Mouse (Mus musculus): ENCODE data around the gene Plpp7. TPM values are rescaled to one million over a fixed set of nuclear protein-coding genes. Genes with fewer than 3 reads are reported as not detected.

Gene Plpp7
- polyA plus RNA-seq, 1 experiment from 2014 or later: 2.5 TPM

DNA sequence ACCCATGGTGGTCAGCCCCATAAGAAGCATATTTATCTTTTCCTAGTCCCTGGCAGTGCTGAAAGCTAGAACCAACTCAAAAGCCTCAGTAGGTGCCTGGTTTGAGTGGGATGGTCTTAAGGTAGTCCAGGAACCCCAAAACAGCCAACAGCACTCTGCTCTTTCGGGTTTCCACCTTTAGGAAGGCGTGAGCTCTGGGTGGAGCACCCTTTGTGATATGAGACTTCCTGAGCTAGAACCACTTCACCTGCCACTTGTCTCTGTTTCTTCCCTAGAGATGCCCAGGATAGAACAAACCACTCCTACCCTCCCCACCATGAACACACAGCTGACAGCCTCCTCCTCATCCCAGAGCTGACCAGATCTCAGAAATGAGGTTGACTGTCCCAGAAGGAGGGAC is 38.0 kb upstream of the Plpp7 start:
- no peaks in the 10 kb centered on the region for H3K27me3 ChIP-seq (ENCODE audit: insufficient read depth, low read length)
- H3K4me2 ChIP-seq: no peak overlapping the region
- DNase-seq (no peak), ATAC-seq (ENCODE audit: insufficient read depth) (no peak)
- H3K4me1 ChIP-seq (ENCODE audit: insufficient read depth): no peaks in the 10 kb centered on the region
- no peak overlapping the region for H3K9ac ChIP-seq
- peaks cover 9% of the 10 kb centered on the region for H3K36me3 ChIP-seq (ENCODE audit: insufficient read depth)
- WGBS: 64% methylated on average over 2 of the region's 2 CpGs
- H3K4me3 ChIP-seq (ENCODE audit: low read depth, low read length): no peak overlapping the region
- no peak overlapping the region for H3K27ac ChIP-seq (ENCODE audit: low read depth)
- TF ChIP-seq CTCF (IDR thresholded peaks at IDR 0.05; ENCODE audit: low read depth): no peak
- no peaks in the 10 kb centered on the region for H3K9me3 ChIP-seq (ENCODE audit: low read depth, low read length)

DNA sequence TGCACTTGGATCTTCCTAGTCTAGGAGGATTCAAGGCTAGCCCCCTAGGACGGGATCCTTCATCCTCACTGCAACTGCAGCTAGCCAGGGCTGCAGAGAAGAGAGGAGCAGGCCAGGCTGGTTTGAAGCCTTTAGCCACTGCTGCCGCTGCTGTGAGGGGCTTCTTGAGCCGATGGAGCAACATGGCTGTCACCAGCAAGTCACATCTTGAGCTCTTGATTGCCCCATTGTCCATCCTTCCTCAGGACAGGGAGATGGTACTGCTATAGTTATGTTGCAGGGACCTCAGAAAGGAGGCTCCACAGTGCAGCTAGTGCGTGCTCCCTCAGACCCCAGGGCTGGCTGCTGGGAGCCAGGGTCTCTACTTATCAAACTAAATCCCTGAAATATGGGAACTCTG is 37.5 kb upstream of the Plpp7 start:
- H3K9ac ChIP-seq: no peak overlapping the region
- 68% methylated on average over 4 of the region's 4 CpGs for WGBS
- ATAC-seq (ENCODE audit: insufficient read depth) (no peak), DNase-seq (no peak)
- H3K27me3 ChIP-seq (ENCODE audit: insufficient read depth, low read length): no peaks in the 10 kb centered on the region
- H3K27ac ChIP-seq (ENCODE audit: low read depth): no peak overlapping the region
- H3K4me1 ChIP-seq (ENCODE audit: insufficient read depth): no peaks in the 10 kb centered on the region
- no peak overlapping the region for H3K4me3 ChIP-seq (ENCODE audit: low read depth, low read length)
- H3K9me3 ChIP-seq (ENCODE audit: low read depth, low read length): no peaks in the 10 kb centered on the region
- peaks cover 6% of the 10 kb centered on the region for H3K36me3 ChIP-seq (ENCODE audit: insufficient read depth)
- TF ChIP-seq CTCF (IDR thresholded peaks at IDR 0.05; ENCODE audit: low read depth): no peak
- H3K4me2 ChIP-seq: no peak overlapping the region

DNA sequence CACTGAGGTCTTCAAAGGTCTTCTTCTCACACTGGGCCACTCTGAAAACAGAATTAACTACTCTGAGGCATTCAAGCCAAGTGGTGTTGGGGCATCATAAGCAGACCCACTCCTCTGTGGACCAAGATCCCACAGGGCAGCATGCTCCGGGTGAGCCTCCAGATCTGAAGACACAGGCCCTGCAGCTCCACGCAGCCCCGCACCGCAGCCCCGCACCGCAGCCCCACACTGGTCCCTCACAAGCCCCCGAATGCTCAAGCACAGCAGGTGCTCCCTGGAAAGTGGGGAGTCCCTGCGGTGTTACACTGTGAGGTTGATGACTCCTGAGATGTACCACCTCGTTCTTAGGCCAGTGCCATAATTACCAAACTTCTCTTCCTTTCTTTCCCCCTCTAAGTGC is 37.1 kb upstream of the Plpp7 start:
- peaks cover 6% of the 10 kb centered on the region for H3K36me3 ChIP-seq (ENCODE audit: insufficient read depth)
- ATAC-seq (ENCODE audit: insufficient read depth): no peak
- H3K4me2 ChIP-seq: no peak overlapping the region
- no peaks in the 10 kb centered on the region for H3K4me1 ChIP-seq (ENCODE audit: insufficient read depth)
- TF ChIP-seq CTCF (IDR thresholded peaks at IDR 0.05; ENCODE audit: low read depth): no peak
- 76% methylated on average over 9 of the region's 9 CpGs for WGBS
- no peaks in the 10 kb centered on the region for H3K27me3 ChIP-seq (ENCODE audit: insufficient read depth, low read length)
- H3K4me3 ChIP-seq (ENCODE audit: low read depth, low read length): no peak overlapping the region
- H3K27ac ChIP-seq (ENCODE audit: low read depth): no peak overlapping the region
- no peaks in the 10 kb centered on the region for H3K9me3 ChIP-seq (ENCODE audit: low read depth, low read length)
- H3K9ac ChIP-seq: no peak overlapping the region
- DNase-seq: no peak

DNA sequence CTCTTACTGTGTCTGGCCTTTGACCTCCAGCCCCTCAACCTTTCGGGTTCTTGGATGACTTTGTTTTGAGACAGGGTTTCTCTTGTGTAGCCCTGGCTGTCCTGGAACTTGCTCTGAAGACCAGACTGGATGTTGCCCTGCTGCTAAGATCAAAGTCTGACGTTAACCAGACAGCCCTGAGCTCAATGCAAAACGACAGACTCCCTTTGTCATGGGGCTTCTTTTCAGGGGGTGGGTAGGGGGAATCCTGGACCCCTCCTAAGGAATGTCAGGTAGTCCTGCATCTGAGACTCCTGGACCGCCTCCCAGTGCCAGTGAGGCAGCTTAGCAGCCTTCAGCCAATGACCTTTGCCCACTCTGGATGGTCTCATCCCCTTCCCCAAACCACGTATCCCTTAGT is 36.6 kb upstream of the Plpp7 start:
- no peaks in the 10 kb centered on the region for H3K27me3 ChIP-seq (ENCODE audit: insufficient read depth, low read length)
- no peak for TF ChIP-seq CTCF (IDR thresholded peaks at IDR 0.05; ENCODE audit: low read depth)
- no peak for DNase-seq
- H3K9me3 ChIP-seq (ENCODE audit: low read depth, low read length): no peaks in the 10 kb centered on the region
- ATAC-seq (ENCODE audit: insufficient read depth): no peak
- H3K36me3 ChIP-seq (ENCODE audit: insufficient read depth): peaks cover 2% of the 10 kb centered on the region
- no peak overlapping the region for H3K4me2 ChIP-seq
- no peaks in the 10 kb centered on the region for H3K4me1 ChIP-seq (ENCODE audit: insufficient read depth)
- H3K4me3 ChIP-seq (ENCODE audit: low read depth, low read length): no peak overlapping the region
- WGBS: 32% methylated on average over 5 of the region's 5 CpGs
- no peak overlapping the region for H3K9ac ChIP-seq
- H3K27ac ChIP-seq (ENCODE audit: low read depth): no peak overlapping the region

DNA sequence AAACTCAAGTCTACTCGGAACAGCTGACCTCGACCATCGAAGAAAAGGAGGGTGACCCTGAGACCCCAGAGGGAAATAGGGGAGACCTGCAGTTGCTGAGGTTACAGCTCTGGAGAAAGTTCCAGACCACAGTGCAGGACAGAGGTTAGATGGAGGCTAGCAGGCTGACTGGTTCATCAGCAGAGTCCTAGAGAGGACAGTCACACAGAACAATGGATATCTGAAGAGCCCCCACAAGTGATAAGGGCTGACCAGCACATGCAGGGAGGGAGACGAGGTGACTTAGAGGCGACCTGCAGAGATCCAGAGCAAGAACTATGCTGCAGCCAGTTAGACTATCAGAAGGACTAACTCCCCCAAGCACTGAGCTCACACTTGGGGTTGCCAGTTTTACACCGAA is 35.7 kb upstream of the Plpp7 start:
- no peaks in the 10 kb centered on the region for H3K27me3 ChIP-seq (ENCODE audit: insufficient read depth, low read length)
- no peaks in the 10 kb centered on the region for H3K9me3 ChIP-seq (ENCODE audit: low read depth, low read length)
- H3K27ac ChIP-seq (ENCODE audit: low read depth): no peak overlapping the region
- DNase-seq (no peak), ATAC-seq (ENCODE audit: insufficient read depth) (no peak)
- no peak overlapping the region for H3K4me2 ChIP-seq
- no peak overlapping the region for H3K9ac ChIP-seq
- no peak for TF ChIP-seq CTCF (IDR thresholded peaks at IDR 0.05; ENCODE audit: low read depth)
- 63% methylated on average over 6 of the region's 6 CpGs for WGBS
- H3K4me1 ChIP-seq (ENCODE audit: insufficient read depth): no peaks in the 10 kb centered on the region
- no peaks in the 10 kb centered on the region for H3K36me3 ChIP-seq (ENCODE audit: insufficient read depth)
- no peak overlapping the region for H3K4me3 ChIP-seq (ENCODE audit: low read depth, low read length)

DNA sequence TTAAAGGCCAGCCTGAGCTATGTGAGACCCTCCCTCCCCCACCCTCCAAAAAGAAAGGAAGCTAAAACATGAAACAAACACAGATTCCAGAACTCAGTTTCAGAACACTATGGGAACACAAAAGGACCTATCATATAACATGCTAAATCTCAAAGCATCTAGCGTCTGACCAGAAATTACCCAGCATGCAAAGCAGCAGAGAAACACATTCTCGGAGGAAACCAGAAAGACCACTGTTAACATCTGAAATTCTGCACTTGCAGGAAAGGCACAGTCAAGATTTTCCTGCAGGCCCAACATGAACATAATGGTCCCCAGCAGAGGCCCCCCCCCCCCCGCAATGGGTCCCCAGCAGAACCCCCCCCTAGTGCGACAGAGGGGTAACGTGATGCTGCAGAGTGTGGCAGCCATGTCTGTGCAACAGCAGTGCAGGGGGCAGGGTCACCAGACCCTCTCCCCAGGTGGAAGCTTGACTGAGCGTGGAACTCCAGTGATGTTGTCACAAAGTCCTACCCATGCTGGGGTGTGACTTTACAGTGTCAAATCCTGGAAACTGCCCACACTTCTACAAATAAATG is 35.0 kb upstream of the Plpp7 start:
- DNase-seq: no peak
- no peaks in the 10 kb centered on the region for H3K9me3 ChIP-seq (ENCODE audit: low read depth, low read length)
- no peak for TF ChIP-seq CTCF (IDR thresholded peaks at IDR 0.05; ENCODE audit: low read depth)
- H3K4me2 ChIP-seq: no peak overlapping the region
- H3K9ac ChIP-seq: no peak overlapping the region
- no peaks in the 10 kb centered on the region for H3K4me1 ChIP-seq (ENCODE audit: insufficient read depth)
- H3K4me3 ChIP-seq (ENCODE audit: low read depth, low read length): no peak overlapping the region
- WGBS: 50% methylated on average over 6 of the region's 6 CpGs
- no peak for ATAC-seq (ENCODE audit: insufficient read depth)
- H3K27ac ChIP-seq (ENCODE audit: low read depth): no peak overlapping the region
- no peaks in the 10 kb centered on the region for H3K27me3 ChIP-seq (ENCODE audit: insufficient read depth, low read length)
- H3K36me3 ChIP-seq (ENCODE audit: insufficient read depth): no peaks in the 10 kb centered on the region

DNA sequence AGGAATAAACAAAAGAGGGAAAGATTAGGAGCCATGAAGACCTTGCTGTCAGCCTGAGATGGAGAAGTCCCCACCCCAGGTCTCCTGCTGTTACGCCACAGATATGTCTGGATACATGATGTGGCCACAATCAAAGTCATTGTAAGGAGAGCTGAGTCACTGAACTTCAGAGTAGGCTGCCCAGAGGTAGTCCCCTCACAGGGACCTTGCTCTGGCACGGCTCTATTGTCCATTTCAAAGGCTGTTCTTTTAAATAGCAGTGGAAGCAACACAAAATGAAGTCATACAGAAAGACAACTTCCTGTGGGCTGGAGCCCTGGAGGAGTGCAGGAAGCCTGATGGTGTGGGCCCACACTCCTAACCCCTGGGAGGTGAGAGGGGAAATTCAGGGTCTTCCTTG is 34.1 kb upstream of the Plpp7 start:
- ATAC-seq (ENCODE audit: insufficient read depth): no peak
- WGBS: 66% methylated on average over 2 of the region's 2 CpGs
- no peak overlapping the region for H3K9ac ChIP-seq
- no peaks in the 10 kb centered on the region for H3K36me3 ChIP-seq (ENCODE audit: insufficient read depth)
- no peaks in the 10 kb centered on the region for H3K4me1 ChIP-seq (ENCODE audit: insufficient read depth)
- no peaks in the 10 kb centered on the region for H3K27me3 ChIP-seq (ENCODE audit: insufficient read depth, low read length)
- no peak overlapping the region for H3K27ac ChIP-seq (ENCODE audit: low read depth)
- no peak for TF ChIP-seq CTCF (IDR thresholded peaks at IDR 0.05; ENCODE audit: low read depth)
- no peaks in the 10 kb centered on the region for H3K9me3 ChIP-seq (ENCODE audit: low read depth, low read length)
- no peak overlapping the region for H3K4me2 ChIP-seq
- DNase-seq: no peak
- H3K4me3 ChIP-seq (ENCODE audit: low read depth, low read length): no peak overlapping the region

Measured in lung, embryonic 14.5 days (tissue).